Mouse (Mus musculus) splenic B cell, adult 2 months (primary cell): Measurements from ENCODE around the gene Vmn1r212.
"Not testable (repeated sequence)": the region's sequence is repeated elsewhere in the genome, so short reads cannot be mapped to it uniquely, and the experiment has no call there.

ENCODE experiments used
- DNase-seq: peaks from one replicate; pipeline ENCODE4 v3.0.0-alpha.2; 2011; ENCODE audit warnings: low read depth, low spot score
- H3K27me3 ChIP-seq: 2 replicates; pipeline ENCODE4 v1.6.1; 2012; ENCODE audit warnings: mild to moderate bottlenecking, low read length, moderate library complexity, mixed read lengths; ENCODE audit not compliant: control insufficient read depth, poor library complexity, insufficient read depth, severe bottlenecking
- H3K36me3 ChIP-seq: 2 replicates; pipeline ENCODE4 v1.6.1; 2012; ENCODE audit warnings: mild to moderate bottlenecking, low read length, moderate library complexity, mixed read lengths; ENCODE audit not compliant: control insufficient read depth, poor library complexity, insufficient read depth, severe bottlenecking

The Vmn1r212 gene

DNA sequence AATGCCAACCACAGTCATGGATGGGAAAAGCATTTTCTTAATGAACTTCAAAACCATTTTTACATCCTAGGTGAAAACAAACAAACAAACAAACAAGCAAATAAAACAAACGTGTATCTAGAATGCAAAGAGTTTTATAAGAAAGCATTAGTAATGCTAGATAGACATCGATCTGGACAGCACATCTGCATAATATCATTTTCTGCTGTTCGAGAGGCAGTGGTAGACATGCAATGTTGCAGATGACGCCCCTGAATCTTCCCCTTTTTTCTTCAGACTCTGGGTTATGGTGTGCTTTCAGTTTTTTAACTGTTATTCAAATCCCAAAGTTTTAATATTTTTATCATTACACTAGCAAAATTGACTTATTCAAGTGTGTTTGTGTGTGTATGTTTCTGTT, at the start of gene Vmn1r212:
Vmn1r212 (minus strand) TSS at position 101 of the 400 bp plus-strand sequence.
- H3K27me3 ChIP-seq = no peaks in the 10 kb centered on the region
- no peaks in the 10 kb centered on the region for H3K36me3 ChIP-seq
- no peak for DNase-seq

- DNase-seq = no peak
- no peaks in the 10 kb centered on the region for H3K36me3 ChIP-seq
- no peaks in the 10 kb centered on the region for H3K27me3 ChIP-seq
Measured at GRCm38 (mm10) chr13:22879257-22879656, 4.7 kb downstream of the Vmn1r212 start.

GRCm38 (mm10) chr13:22857461-22857860, 26.5 kb downstream of the Vmn1r212 start, which contains the start of gene Vmn1r211:
Gene Vmn1r211 (minus strand): TSS chr13:22857561.
- DNase-seq = no peak
- no peaks in the 10 kb centered on the region for H3K27me3 ChIP-seq
- H3K36me3 ChIP-seq = no peaks in the 10 kb centered on the region

GRCm38 (mm10) chr13:22854760-22855159, 29.2 kb downstream of the Vmn1r212 start:
- no peak for DNase-seq
- Histone ChIP-seq H3K27me3 (no peaks in the 10 kb centered on the region), H3K36me3 (no peaks in the 10 kb centered on the region)

GRCm38 (mm10) chr13:22846798-22847197, 37.2 kb downstream of the Vmn1r212 start:
- DNase-seq = no peak
- Histone ChIP-seq H3K36me3 (no peaks in the 10 kb centered on the region), H3K27me3 (no peaks in the 10 kb centered on the region)

GRCm38 (mm10) chr13:22844304-22844703, 39.7 kb downstream of the Vmn1r212 start:
- not testable (repeated sequence) for H3K36me3 ChIP-seq, DNase-seq, H3K27me3 ChIP-seq
